Mouse (Mus musculus): ENCODE measurements at regions not wholly inside any gene's neighbourhood (a gene's known extent, or its start where the extent isn't known, plus 50 kb on each side); places are given as distances from the start of the nearest gene placed in this dataset.

DNA sequence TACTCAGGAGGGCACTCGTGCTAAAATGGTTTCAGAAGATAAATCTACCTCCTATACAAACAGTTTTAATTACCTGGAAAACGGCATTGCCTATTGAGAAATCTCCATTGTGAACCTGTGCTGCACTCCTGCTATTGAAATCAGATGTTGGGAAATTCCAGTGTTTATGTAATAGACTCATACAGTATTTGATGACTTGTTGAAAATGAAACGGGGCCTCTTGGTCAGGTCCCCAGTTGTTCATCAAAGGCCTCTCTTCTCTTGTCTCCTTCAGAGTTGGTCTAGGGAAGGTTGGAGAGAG is 246.8 kb upstream of the Meis1 start:
- Histone ChIP-seq H3K4me3 (no peak overlapping the region), H3K9me3 (no peaks in the 10 kb centered on the region), H3K4me1 (no peaks in the 10 kb centered on the region), H3K36me3 (replicated peaks) (no peaks in the 10 kb centered on the region), H3K27ac (no peak overlapping the region), H3K4me2 (no peak overlapping the region), H3K9ac (no peak overlapping the region), H3K27me3 (replicated peaks) (no peaks in the 10 kb centered on the region)
- 65% methylated on average over 3 of the region's 3 CpGs for WGBS
- peak; percentile 9; the same call in 1 of the 2 replicates for ATAC-seq (replicated peaks)

DNA sequence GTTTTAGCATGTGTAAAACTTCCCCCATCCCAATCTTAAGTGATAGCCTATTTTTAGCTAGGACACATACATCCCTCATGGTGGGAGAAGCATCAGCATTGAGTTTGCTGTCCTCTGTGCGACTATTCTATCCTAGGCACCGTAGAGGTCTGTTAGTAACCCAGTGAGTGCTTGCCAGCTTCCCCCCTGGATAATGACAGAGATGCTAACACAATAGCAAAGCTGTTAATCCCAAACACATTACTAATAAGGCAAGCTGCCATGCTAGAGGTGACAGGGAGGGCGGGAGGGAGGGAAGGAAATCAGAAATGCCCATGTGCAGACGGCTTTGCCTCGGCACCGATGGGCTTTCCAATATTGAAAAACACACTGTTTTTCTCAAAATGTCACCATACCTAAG is 272.2 kb upstream of the Meis1 start:
- no peak overlapping the region for H3K9ac ChIP-seq
- no peak for ATAC-seq (replicated peaks)
- no peaks in the 10 kb centered on the region for H3K4me1 ChIP-seq
- no peak overlapping the region for H3K27ac ChIP-seq
- H3K36me3 ChIP-seq (replicated peaks) = no peaks in the 10 kb centered on the region
- H3K4me3 ChIP-seq = no peak overlapping the region
- H3K4me2 ChIP-seq = no peak overlapping the region
- no peaks in the 10 kb centered on the region for H3K27me3 ChIP-seq (replicated peaks)
- H3K9me3 ChIP-seq = no peaks in the 10 kb centered on the region
- 73% methylated on average over 6 of the region's 6 CpGs for WGBS

DNA sequence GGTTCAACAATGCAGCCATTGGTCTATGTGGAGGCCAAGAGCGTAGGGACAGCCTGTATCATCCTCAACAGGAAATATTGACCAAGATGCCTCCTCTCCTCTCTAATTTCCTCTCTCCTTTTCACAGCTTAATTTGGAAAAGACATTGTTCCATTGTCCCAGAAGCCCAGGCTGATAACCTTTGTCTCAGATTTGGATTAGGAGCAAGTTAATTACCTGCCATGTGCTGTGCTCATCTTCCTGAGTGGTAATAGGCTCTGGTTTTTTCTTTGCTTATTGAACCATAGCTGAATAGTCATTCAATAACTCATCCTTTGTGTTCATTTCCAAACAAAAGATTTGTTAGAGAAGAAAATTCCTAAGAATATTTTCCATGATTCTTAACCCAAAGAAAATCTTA is 280.6 kb upstream of the Meis1 start:
- H3K4me3 ChIP-seq = no peak overlapping the region
- 95% methylated on average over 1 of the region's 1 CpGs for WGBS
- H3K27ac ChIP-seq = no peak overlapping the region
- H3K27me3 ChIP-seq (replicated peaks) = no peaks in the 10 kb centered on the region
- H3K9me3 ChIP-seq = no peaks in the 10 kb centered on the region
- ATAC-seq (replicated peaks) = no peak
- no peaks in the 10 kb centered on the region for H3K36me3 ChIP-seq (replicated peaks)
- no peaks in the 10 kb centered on the region for H3K4me1 ChIP-seq
- no peak overlapping the region for H3K4me2 ChIP-seq
- no peak overlapping the region for H3K9ac ChIP-seq

- H3K4me1 ChIP-seq = no peaks in the 10 kb centered on the region
- ATAC-seq (replicated peaks) = no peak
- no peak overlapping the region for H3K27ac ChIP-seq
- WGBS = 93% methylated on average over 5 of the region's 5 CpGs
- no peak overlapping the region for H3K9ac ChIP-seq
- no peaks in the 10 kb centered on the region for H3K36me3 ChIP-seq (replicated peaks)
- no peak overlapping the region for H3K4me2 ChIP-seq
- H3K27me3 ChIP-seq (replicated peaks) = no peaks in the 10 kb centered on the region
- no peaks in the 10 kb centered on the region for H3K9me3 ChIP-seq
- no peak overlapping the region for H3K4me3 ChIP-seq
These were observed 287.9 kb upstream of the Meis1 start for GRCm38 (mm10) chr11:19306687-19307086.

DNA sequence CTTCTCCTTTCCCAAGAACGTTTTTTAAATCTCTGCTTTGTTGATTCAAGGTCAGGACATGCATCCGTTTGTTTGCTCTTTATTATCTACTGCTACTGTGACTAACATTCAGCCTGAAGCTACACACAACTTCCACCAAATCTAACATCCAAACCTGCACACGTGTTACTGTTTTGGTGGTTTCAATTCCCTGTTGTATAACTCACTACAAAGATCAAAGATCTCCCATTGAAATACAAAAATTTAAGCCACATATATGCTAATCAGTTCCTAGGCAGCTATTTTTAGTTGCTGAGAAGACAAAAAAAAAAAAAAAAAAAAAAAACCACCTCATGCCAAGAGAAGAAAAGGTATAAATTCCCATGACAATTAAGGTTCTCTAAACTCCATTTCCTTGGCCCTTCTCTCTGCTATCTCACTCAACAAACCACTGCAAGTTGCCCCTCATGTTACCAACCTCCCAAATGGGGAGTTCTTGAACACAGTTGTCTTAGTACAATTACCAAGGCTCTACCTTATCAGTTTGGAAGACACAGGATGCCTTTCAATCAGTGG is 312.0 kb upstream of the Meis1 start:
- H3K9me3 ChIP-seq = no peaks in the 10 kb centered on the region
- 18% methylated on average over 3 of the region's 3 CpGs for WGBS
- H3K9ac ChIP-seq = no peak overlapping the region
- no peak overlapping the region for H3K4me2 ChIP-seq
- H3K27me3 ChIP-seq (replicated peaks) = no peaks in the 10 kb centered on the region
- no peak overlapping the region for H3K27ac ChIP-seq
- no peaks in the 10 kb centered on the region for H3K36me3 ChIP-seq (replicated peaks)
- no peak for ATAC-seq (replicated peaks)
- H3K4me1 ChIP-seq = no peaks in the 10 kb centered on the region
- H3K4me3 ChIP-seq = no peak overlapping the region

GRCm38 (mm10) chr11:19332274-19332673 is 313.5 kb upstream of the Meis1 start:
- no peaks in the 10 kb centered on the region for H3K36me3 ChIP-seq (replicated peaks)
- no peaks in the 10 kb centered on the region for H3K9me3 ChIP-seq
- H3K4me3 ChIP-seq = no peak overlapping the region
- no peaks in the 10 kb centered on the region for H3K4me1 ChIP-seq
- no peaks in the 10 kb centered on the region for H3K27me3 ChIP-seq (replicated peaks)
- no peak for ATAC-seq (replicated peaks)
- H3K27ac ChIP-seq = no peak overlapping the region
- H3K9ac ChIP-seq = no peak overlapping the region
- H3K4me2 ChIP-seq = no peak overlapping the region

- ATAC-seq (replicated peaks) = no peak
- Histone ChIP-seq H3K36me3 (replicated peaks) (no peaks in the 10 kb centered on the region), H3K4me2 (no peak overlapping the region), H3K27ac (no peak overlapping the region), H3K9me3 (no peaks in the 10 kb centered on the region), H3K9ac (no peak overlapping the region), H3K4me3 (no peak overlapping the region), H3K4me1 (no peaks in the 10 kb centered on the region), H3K27me3 (replicated peaks) (no peaks in the 10 kb centered on the region)
- WGBS = 66% methylated on average over 1 of the region's 1 CpGs
These were observed 313.9 kb upstream of the Meis1 start for GRCm38 (mm10) chr11:19332727-19333126.

DNA sequence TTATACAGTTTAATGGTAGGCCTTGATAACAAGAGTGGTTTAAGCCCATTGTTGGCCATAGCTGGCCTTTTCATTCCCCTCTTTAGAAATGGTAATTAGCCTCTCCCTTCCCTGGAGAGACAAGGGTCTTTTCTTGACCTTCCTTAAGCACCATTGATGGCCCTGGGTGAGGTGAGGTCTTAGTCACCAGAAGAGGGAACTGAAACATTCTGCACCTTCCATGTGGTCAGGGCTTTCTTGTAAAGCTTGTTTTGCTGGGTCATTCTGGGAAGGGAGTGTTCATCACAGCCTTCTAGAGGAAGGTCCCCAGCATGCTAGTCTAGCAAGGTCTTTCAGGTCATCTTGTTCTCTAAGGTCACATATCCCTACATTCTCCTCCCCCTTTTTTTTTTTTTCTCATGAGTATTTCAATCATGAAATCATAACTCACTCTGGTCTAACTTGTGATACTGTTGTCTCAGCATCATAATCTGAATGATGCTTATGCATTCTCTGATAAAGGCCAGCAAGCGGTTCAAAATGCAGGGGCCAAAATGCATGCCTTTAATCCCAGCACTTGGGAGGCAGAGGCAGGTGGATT is 315.2 kb upstream of the Meis1 start:
- H3K4me3 ChIP-seq = no peak overlapping the region
- H3K9ac ChIP-seq = no peak overlapping the region
- H3K27ac ChIP-seq = no peak overlapping the region
- H3K9me3 ChIP-seq = no peaks in the 10 kb centered on the region
- WGBS = 100% methylated on average over 1 of the region's 1 CpGs
- H3K36me3 ChIP-seq (replicated peaks) = no peaks in the 10 kb centered on the region
- H3K4me1 ChIP-seq = no peaks in the 10 kb centered on the region
- no peaks in the 10 kb centered on the region for H3K27me3 ChIP-seq (replicated peaks)
- no peak for ATAC-seq (replicated peaks)
- H3K4me2 ChIP-seq = no peak overlapping the region

- H3K9ac ChIP-seq = no peak overlapping the region
- H3K4me2 ChIP-seq = no peak overlapping the region
- no peaks in the 10 kb centered on the region for H3K36me3 ChIP-seq (replicated peaks)
- H3K27me3 ChIP-seq (replicated peaks) = no peaks in the 10 kb centered on the region
- no peak overlapping the region for H3K4me3 ChIP-seq
- no peaks in the 10 kb centered on the region for H3K9me3 ChIP-seq
- 89% methylated on average over 3 of the region's 3 CpGs for WGBS
- H3K4me1 ChIP-seq = no peaks in the 10 kb centered on the region
- no peak overlapping the region for H3K27ac ChIP-seq
- ATAC-seq (replicated peaks) = no peak
These were observed 316.6 kb upstream of the Meis1 start for GRCm38 (mm10) chr11:19335384-19335783.

GRCm38 (mm10) chr11:19339721-19340317 is 321.0 kb upstream of the Meis1 start:
- H3K4me1 ChIP-seq = no peaks in the 10 kb centered on the region
- H3K4me2 ChIP-seq = no peak overlapping the region
- no peaks in the 10 kb centered on the region for H3K27me3 ChIP-seq (replicated peaks)
- H3K27ac ChIP-seq = no peak overlapping the region
- H3K9ac ChIP-seq = no peak overlapping the region
- H3K4me3 ChIP-seq = no peak overlapping the region
- no peaks in the 10 kb centered on the region for H3K36me3 ChIP-seq (replicated peaks)
- 96% methylated on average over 7 of the region's 7 CpGs for WGBS
- no peak for ATAC-seq (replicated peaks)
- no peaks in the 10 kb centered on the region for H3K9me3 ChIP-seq

DNA sequence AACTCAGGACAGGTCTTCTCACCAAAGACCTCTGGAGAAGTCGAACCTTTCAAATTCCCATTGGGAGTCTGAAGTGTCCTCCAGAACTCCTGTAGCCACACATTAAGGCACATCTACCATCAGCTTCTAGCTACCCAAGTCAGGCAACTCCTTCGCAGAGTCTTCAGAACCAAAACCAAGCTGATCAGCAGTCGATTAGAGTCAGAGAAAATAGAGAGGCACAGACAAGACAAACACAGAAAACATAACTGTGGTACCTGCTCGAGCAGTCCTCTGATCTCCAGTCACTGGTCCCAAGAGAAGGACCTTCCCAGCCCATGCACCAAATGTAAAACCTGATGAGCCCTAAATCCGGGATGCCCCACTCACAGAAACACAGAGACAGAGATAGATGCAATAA is 322.1 kb upstream of the Meis1 start:
- WGBS = 83% methylated on average over 5 of the region's 5 CpGs
- no peak overlapping the region for H3K4me3 ChIP-seq
- H3K36me3 ChIP-seq (replicated peaks) = no peaks in the 10 kb centered on the region
- H3K9me3 ChIP-seq = no peaks in the 10 kb centered on the region
- H3K27ac ChIP-seq = no peak overlapping the region
- H3K4me2 ChIP-seq = no peak overlapping the region
- no peaks in the 10 kb centered on the region for H3K4me1 ChIP-seq
- no peaks in the 10 kb centered on the region for H3K27me3 ChIP-seq (replicated peaks)
- H3K9ac ChIP-seq = no peak overlapping the region
- no peak for ATAC-seq (replicated peaks)

- ATAC-seq (replicated peaks) = no peak
- no peaks in the 10 kb centered on the region for H3K36me3 ChIP-seq (replicated peaks)
- no peaks in the 10 kb centered on the region for H3K4me1 ChIP-seq
- H3K4me2 ChIP-seq = no peak overlapping the region
- H3K27me3 ChIP-seq (replicated peaks) = no peaks in the 10 kb centered on the region
- H3K27ac ChIP-seq = no peak overlapping the region
- no peak overlapping the region for H3K9ac ChIP-seq
- 52% methylated on average over 3 of the region's 3 CpGs for WGBS
- no peaks in the 10 kb centered on the region for H3K9me3 ChIP-seq
- no peak overlapping the region for H3K4me3 ChIP-seq
These were observed 322.6 kb upstream of the Meis1 start for GRCm38 (mm10) chr11:19341379-19341778.

GRCm38 (mm10) chr11:19342803-19343202 is 324.0 kb upstream of the Meis1 start:
- no peaks in the 10 kb centered on the region for H3K4me1 ChIP-seq
- H3K27me3 ChIP-seq (replicated peaks) = no peaks in the 10 kb centered on the region
- no peak overlapping the region for H3K4me3 ChIP-seq
- no peak for ATAC-seq (replicated peaks)
- no peaks in the 10 kb centered on the region for H3K9me3 ChIP-seq
- H3K27ac ChIP-seq = no peak overlapping the region
- no peak overlapping the region for H3K4me2 ChIP-seq
- H3K9ac ChIP-seq = no peak overlapping the region
- no peaks in the 10 kb centered on the region for H3K36me3 ChIP-seq (replicated peaks)
- WGBS = 78% methylated on average over 4 of the region's 4 CpGs
